Mouse (Mus musculus): ENCODE measurements around the gene Scarb1. TPM values are rescaled to one million over a fixed set of nuclear protein-coding genes. Genes with fewer than 3 reads are reported as not detected.
A peak's percentile ranks its signal among the peaks of the same experiment; 100 is the strongest.

The Scarb1 gene
- polyA plus RNA-seq, 1 experiment from 2014 or later, result 105 TPM

DNA sequence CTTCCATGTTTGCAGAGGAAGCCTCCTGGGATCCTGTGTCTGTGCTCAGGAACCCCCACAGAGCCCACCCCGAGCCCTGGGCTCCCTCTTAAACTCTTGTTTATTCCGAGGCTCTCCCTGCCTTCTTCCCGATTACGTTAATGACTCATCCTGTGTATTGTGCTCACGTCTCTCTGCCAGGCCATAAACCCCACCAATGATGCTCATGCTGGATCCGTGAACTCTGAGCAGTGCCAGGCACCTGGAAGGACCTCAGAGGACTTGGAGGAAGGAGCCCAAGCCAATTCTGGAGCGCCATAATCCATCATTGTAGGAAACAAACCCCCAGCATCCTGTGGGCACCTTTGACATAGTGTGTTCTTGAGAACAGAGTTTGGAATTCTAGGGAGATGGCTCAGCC lies 31.7 kb downstream of the Scarb1 start:
- TF ChIP-seq CTCF (IDR thresholded peaks at IDR 0.05; ENCODE audit: low read depth) (no peak), EP300 (IDR thresholded peaks at IDR 0.05; ENCODE audit: low read depth) (no peak)
- no peak for ATAC-seq
- Histone ChIP-seq H3K9me3 (ENCODE audit: low read length) (no peaks in the 10 kb centered on the region), H3K27me3 (ENCODE audit: insufficient read depth, low read length) (no peaks in the 10 kb centered on the region), H3K27ac (ENCODE audit: low read depth) (0 out of 2 replicates have a peak overlapping the region, but pooled peaks have one; percentile 24), H3K4me3 (ENCODE audit: low read depth, low read length) (no peak overlapping the region), H3K4me2 (ENCODE audit: low read depth, low read length) (no peak overlapping the region), H3K9ac (replicated peaks) (no peak overlapping the region), H3K36me3 (replicated peaks; ENCODE audit: insufficient read depth, low read length) (peaks cover 7% of the 10 kb centered on the region; the same call in 1 of the 2 replicates), H3K4me1 (ENCODE audit: insufficient read depth) (peaks cover 69% of the 10 kb centered on the region)
- no peak for DNase-seq
- 87% methylated on average over 7 of the region's 7 CpGs for WGBS (ENCODE audit: insufficient replicate concordance)

DNA sequence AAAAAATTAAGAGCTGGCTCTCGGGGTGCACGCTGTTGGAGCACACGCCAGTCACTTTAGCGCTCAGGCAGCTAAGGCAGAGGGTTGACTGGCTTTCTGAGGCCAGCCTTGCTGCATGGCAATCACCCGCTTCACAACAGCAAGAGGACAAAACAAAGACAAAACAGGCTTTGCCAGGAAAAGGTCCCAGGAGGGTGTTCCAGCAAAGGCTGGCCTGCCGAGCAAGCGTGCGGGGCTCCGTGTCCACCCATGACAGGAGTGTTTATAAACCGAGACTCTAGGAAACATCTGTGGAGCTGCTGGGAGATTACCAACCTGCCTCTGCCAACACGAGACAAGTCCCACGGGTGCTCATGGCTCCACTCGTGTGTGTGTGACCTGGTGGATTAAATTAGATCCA lies 34.1 kb downstream of the Scarb1 start:
- Histone ChIP-seq H3K9me3 (ENCODE audit: low read length) (no peaks in the 10 kb centered on the region), H3K4me1 (ENCODE audit: insufficient read depth) (peaks cover 51% of the 10 kb centered on the region), H3K36me3 (replicated peaks; ENCODE audit: insufficient read depth, low read length) (peaks cover 21% of the 10 kb centered on the region), H3K4me3 (ENCODE audit: low read depth, low read length) (no peak overlapping the region), H3K4me2 (ENCODE audit: low read depth, low read length) (no peak overlapping the region), H3K27ac (ENCODE audit: low read depth) (0 out of 2 replicates have a peak overlapping the region, but pooled peaks have one; percentile 44), H3K27me3 (ENCODE audit: insufficient read depth, low read length) (no peaks in the 10 kb centered on the region), H3K9ac (replicated peaks) (no peak overlapping the region)
- no peak for TF ChIP-seq EP300 (IDR thresholded peaks at IDR 0.05; ENCODE audit: low read depth)
- no peak for TF ChIP-seq CTCF (IDR thresholded peaks at IDR 0.05; ENCODE audit: low read depth)
- no peak for DNase-seq
- 78% methylated on average over 13 of the region's 13 CpGs for WGBS (ENCODE audit: insufficient replicate concordance)
- ATAC-seq, result no peak

DNA sequence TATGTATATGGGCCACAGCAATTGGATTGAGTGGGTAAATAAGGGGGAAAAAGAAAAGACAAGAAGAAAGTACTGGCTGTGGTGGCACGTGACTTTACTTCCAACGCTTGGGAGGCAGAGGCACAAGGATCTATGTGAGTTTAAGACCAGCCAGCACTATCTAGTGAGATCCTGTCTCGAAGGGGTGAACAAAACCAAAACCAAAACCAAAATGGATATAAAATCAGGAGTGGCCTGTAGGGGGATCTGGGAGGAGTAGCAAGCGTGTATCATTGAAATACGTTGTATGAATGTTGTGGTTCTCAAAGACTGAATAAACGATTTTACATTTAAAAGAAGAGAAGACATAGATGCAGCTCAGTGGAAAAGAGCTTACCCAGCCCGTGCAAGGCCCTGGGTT lies 34.5 kb downstream of the Scarb1 start:
- 72% methylated on average over 7 of the region's 7 CpGs for WGBS (ENCODE audit: insufficient replicate concordance)
- Histone ChIP-seq H3K27me3 (ENCODE audit: insufficient read depth, low read length) (no peaks in the 10 kb centered on the region), H3K9me3 (ENCODE audit: low read length) (no peaks in the 10 kb centered on the region), H3K9ac (replicated peaks) (no peak overlapping the region), H3K4me3 (ENCODE audit: low read depth, low read length) (no peak overlapping the region), H3K4me2 (ENCODE audit: low read depth, low read length) (0 out of 2 replicates have a peak overlapping the region, but pooled peaks have one; percentile 9), H3K36me3 (replicated peaks; ENCODE audit: insufficient read depth, low read length) (peaks cover 25% of the 10 kb centered on the region), H3K27ac (ENCODE audit: low read depth) (peak overlapping the region; percentile 62), H3K4me1 (ENCODE audit: insufficient read depth) (peaks cover 46% of the 10 kb centered on the region)
- TF ChIP-seq CTCF (IDR thresholded peaks at IDR 0.05; ENCODE audit: low read depth) (peak; percentile 37), EP300 (IDR thresholded peaks at IDR 0.05; ENCODE audit: low read depth) (no peak)
- ATAC-seq, result no peak
- DNase-seq, result no peak

DNA sequence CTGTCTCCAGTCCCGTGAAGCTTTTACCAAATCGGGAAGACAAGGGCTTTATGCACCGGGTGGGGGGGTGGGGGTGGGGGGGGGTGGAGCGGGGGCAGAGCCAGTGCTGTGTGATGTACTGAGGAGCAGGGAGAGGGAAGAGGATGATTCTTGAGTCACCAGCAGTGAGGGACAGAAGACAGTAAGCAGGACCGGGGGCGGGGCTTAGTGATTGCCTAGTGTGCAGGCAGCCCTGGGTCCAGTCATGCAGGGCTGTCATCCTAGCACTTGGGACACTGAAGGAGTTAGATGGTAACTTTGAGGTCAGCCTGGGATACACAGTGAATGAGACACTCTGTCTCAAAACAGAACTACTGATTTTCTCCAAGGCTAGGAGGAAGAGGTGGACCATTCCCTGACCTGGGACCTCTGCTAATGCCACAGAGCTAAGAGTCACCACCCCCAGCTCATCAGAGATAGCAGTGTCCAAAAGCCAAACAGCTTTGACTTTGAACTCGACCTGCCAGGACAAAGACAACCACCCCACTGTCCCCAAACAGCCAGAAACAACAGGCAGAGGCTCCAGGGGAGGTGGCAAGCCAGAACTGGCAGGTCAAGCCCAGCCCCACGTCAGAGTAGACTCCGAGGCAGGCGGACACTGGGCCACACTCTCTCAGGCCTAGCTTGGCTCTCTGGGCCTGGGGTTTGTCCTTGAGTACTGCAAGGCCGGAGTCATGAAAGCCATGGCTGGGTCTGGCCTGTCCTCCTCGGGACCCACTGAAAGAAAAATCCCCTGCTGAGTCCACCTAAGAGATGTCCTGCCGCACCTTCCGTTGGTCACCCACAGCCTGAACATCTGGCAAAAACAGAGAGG lies 35.4 kb downstream of the Scarb1 start:
- Histone ChIP-seq H3K36me3 (replicated peaks; ENCODE audit: insufficient read depth, low read length) (peaks cover 32% of the 10 kb centered on the region), H3K4me2 (ENCODE audit: low read depth, low read length) (0 out of 2 replicates have a peak overlapping the region, but pooled peaks have one; percentile 1), H3K9me3 (ENCODE audit: low read length) (no peaks in the 10 kb centered on the region), H3K27me3 (ENCODE audit: insufficient read depth, low read length) (no peaks in the 10 kb centered on the region), H3K27ac (ENCODE audit: low read depth) (peak overlapping the region; percentile 62), H3K4me1 (ENCODE audit: insufficient read depth) (peaks cover 41% of the 10 kb centered on the region), H3K4me3 (ENCODE audit: low read depth, low read length) (no peak overlapping the region), H3K9ac (replicated peaks) (0 out of 2 replicates have a peak overlapping the region, but pooled peaks have one; percentile 13)
- DNase-seq, result peak; percentile 61
- TF ChIP-seq EP300 (IDR thresholded peaks at IDR 0.05; ENCODE audit: low read depth) (no peak), CTCF (IDR thresholded peaks at IDR 0.05; ENCODE audit: low read depth) (no peak)
- peak; percentile 48 for ATAC-seq
- 62% methylated on average over 14 of the region's 14 CpGs for WGBS (ENCODE audit: insufficient replicate concordance)

DNA sequence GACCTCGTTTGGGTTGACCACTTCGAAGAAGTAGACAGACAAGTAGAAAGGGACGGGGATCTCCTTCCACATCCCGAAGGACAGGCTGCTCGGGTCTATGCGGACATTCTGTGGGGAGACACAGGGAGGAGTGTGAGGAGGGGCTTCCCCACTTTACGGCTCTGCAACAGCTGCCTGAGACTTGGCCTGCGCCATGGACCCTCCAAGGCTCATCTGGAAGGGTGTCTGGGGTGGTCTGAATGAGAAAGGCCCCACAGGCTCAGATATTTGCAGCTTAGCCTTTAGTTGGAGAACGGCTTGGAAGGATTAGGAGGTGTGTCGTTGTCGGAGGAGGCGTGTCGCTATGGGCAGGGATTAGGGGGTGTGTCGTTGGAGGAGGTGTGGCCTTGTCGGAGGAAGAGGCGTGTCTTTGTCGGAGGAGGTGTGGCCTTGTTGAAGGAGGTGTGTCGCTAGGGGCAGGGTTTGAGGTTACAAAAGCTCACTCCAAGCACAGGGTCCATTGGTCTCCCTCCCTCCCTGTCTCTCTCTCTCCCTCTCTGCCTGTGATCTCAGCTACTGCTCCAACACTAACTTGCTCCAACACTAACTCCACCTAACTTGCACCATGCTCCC lies 36.5 kb downstream of the Scarb1 start:
- Histone ChIP-seq H3K27ac (ENCODE audit: low read depth) (no peak overlapping the region), H3K4me3 (ENCODE audit: low read depth, low read length) (no peak overlapping the region), H3K36me3 (replicated peaks; ENCODE audit: insufficient read depth, low read length) (peaks cover 39% of the 10 kb centered on the region), H3K9ac (replicated peaks) (no peak overlapping the region), H3K4me1 (ENCODE audit: insufficient read depth) (peaks cover 30% of the 10 kb centered on the region), H3K27me3 (ENCODE audit: insufficient read depth, low read length) (no peaks in the 10 kb centered on the region), H3K9me3 (ENCODE audit: low read length) (0 out of 2 replicates have a peak, but pooled peaks cover 3% of the 10 kb centered on the region), H3K4me2 (ENCODE audit: low read depth, low read length) (no peak overlapping the region)
- TF ChIP-seq CTCF (IDR thresholded peaks at IDR 0.05; ENCODE audit: low read depth) (no peak), EP300 (IDR thresholded peaks at IDR 0.05; ENCODE audit: low read depth) (no peak)
- DNase-seq, result peak; percentile 70
- ATAC-seq, result peak; percentile 78
- WGBS (ENCODE audit: insufficient replicate concordance), result 55% methylated on average over 18 of the region's 18 CpGs

DNA sequence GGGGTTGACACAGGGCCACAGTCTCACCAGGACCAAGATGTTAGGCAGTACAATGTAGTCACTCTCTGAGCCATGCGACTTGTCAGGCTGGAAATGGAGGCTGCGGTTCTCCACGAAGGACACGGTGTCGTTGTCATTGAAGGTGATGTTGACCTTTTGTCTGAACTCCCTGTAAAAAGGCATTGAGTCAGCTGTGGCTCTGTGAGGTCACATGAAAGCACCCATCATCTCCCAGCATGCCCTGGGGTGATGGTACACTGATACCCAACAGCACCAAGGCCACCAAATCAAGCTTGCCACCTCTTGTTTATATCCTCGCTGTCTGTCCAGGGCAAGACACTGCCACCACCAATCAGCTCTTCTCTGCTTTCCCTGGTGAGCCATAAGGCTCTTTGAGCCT lies 37.8 kb downstream of the Scarb1 start:
- H3K9me3 ChIP-seq (ENCODE audit: low read length), result 0 out of 2 replicates have a peak, but pooled peaks cover 3% of the 10 kb centered on the region
- H3K36me3 ChIP-seq (replicated peaks; ENCODE audit: insufficient read depth, low read length), result peaks cover 52% of the 10 kb centered on the region
- H3K27me3 ChIP-seq (ENCODE audit: insufficient read depth, low read length), result no peaks in the 10 kb centered on the region
- H3K4me1 ChIP-seq (ENCODE audit: insufficient read depth), result peaks cover 20% of the 10 kb centered on the region
- no peak overlapping the region for H3K4me2 ChIP-seq (ENCODE audit: low read depth, low read length)
- 95% methylated on average over 6 of the region's 6 CpGs for WGBS (ENCODE audit: insufficient replicate concordance)
- H3K27ac ChIP-seq (ENCODE audit: low read depth), result no peak overlapping the region
- ATAC-seq (no peak), DNase-seq (no peak)
- no peak overlapping the region for H3K4me3 ChIP-seq (ENCODE audit: low read depth, low read length)
- TF ChIP-seq EP300 (IDR thresholded peaks at IDR 0.05; ENCODE audit: low read depth), result no peak
- TF ChIP-seq CTCF (IDR thresholded peaks at IDR 0.05; ENCODE audit: low read depth), result no peak
- no peak overlapping the region for H3K9ac ChIP-seq (replicated peaks)
